Mouse (Mus musculus): ENCODE results near the gene Celf2.

Gene Celf2

DNA sequence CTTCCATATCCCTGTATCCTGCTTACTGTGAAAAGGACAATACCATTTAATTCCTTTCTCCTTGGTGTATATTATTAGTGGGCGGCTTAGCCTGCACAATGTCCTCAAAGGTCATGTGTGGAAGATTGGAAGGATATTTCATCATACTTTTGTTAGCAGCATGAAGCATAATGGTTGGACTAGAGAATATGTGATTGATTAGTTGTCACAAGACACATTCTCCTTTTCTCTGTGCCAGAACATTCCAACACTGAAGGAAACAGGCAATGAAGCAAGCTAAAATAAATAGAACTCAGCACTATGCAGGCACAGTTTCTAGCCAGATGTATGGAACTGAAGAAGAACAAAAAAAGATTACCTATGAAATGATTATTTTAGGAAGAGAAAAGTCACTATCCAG lies 482.6 kb downstream of the Celf2 start:
- no peak for DNase-seq (ENCODE audit: low read depth, low spot score)

DNA sequence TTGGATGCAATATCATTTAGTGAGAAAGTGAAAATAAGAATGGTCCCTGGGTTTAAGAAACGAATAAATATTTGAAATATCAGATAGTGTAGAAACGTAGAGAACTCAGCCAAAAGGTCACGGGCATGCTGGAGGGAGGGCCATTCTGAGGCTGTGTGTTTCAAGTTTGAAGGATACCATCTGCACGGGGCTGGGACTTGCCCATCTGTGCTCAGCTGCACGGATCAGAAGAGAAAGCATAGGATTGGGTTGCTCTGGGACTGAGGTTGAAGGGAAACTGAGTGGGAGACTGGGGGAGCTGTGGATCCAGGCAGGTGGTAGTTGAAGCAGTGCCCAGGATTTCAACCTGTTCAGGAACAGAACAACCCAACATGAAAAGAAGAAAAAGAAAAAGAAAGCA lies 483.8 kb downstream of the Celf2 start:
- DNase-seq (ENCODE audit: low read depth, low spot score): no peak

DNA sequence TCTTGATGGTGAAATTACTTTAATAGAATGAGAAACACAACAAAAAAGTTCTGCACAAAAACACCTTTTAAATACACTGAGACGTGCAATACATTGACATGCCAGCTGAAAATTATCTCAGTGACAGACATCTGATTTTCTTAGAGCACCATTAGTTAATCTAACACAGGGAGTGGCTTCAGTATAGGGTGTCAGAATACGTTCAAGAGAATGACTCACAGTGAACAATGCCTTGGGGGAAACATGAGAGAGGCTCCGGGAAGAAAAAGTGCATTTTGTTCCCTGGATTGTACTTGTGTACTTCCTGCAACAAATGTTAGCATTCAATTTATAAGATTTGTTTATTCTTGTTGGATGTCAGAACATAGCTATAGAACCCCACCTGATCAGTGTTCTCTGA lies 487.2 kb downstream of the Celf2 start:
- no peak for DNase-seq (ENCODE audit: low read depth, low spot score)

DNA sequence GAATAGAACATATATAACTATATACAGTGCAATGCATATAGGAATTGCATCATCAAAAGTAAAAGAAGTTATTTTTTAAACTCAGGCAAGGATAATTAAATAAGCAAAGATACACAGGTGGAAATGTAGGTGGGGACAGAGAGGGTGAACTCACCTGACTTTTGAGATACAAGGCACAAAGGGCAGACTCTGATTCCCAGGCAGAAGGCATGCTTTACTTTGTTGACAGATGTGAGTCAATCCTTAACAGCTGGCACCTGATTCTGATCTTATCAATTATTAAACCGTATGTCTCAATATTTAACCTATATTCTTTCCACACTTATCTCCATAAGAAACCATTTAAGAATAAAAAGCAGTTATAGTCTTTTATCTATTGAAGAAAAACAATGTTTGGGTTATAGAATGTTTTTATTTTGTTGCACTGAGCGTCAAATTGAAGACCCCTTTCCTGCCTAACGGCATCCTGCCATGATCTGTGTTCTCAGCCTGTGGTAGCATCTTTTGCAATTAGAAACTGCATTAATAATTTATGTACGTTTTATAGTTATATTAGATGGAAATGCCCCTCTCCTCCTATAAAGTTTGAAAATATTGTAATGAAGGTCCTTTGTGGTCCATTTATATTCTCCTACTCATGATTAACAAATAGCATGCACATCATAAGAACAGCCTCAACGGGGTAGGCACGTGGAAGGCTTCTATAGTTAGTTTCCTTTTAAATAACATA lies 491.8 kb downstream of the Celf2 start:
- DNase-seq (ENCODE audit: low read depth, low spot score): no peak

DNA sequence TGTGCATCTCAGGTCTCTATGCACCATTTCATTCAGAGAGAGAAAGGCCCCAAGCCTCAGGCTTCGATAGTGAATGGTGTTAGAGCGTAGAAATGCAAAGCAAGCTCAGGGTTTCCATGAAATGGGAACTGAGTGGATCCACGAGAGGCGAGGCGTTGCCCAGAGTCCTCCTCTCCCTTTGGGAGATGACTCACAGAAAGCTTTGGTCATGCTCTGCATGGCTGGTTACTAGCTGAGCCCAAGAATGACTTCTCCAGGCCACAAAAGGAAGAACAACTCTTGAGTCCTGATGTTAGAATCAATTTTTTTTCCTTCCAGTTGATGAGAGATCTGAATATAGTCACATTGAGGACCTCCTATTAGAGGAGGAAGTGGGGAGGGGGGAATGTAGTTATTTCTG lies 496.2 kb downstream of the Celf2 start:
- DNase-seq (ENCODE audit: low read depth, low spot score): no peak

DNA sequence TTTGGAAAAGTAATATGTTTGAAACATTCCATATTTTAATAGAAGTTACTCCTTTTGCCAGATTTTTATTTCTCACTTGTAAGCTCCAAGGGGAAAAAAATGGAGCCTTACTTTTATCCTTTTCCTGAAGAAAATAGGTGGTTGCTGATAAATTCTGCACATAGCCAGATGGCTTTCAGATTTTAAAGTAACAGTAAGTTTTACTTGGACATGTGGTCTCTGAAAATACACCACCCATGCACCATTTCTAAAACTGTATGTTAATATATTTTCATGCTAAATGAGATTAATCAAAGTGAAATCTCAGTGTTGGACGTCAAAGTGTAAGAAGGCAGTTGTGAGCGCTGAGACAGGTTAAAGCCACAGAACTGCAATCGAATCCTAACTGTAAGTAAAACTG lies 502.5 kb downstream of the Celf2 start:
- DNase-seq (ENCODE audit: low read depth, low spot score): peak; percentile 12

DNA sequence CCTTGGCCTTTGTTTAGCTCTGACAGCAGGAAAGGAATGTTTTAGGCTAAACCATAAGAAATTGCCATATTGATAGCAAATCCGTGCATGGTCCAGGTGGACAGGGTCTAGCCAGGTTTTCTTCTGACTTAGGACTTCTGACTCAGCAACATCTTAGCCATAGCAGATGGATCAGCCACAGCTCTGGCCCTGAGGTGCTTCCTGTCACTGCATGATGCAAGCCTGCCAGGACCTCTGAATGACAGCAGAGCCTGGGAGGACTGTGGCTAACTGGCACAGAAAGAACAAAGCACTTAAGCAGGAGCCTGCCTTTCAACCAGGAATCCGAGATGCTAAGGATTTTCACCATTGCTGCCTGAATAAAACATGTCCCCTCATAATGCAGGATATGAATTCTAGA lies 507.4 kb downstream of the Celf2 start:
- no peak for DNase-seq (ENCODE audit: low read depth, low spot score)

DNA sequence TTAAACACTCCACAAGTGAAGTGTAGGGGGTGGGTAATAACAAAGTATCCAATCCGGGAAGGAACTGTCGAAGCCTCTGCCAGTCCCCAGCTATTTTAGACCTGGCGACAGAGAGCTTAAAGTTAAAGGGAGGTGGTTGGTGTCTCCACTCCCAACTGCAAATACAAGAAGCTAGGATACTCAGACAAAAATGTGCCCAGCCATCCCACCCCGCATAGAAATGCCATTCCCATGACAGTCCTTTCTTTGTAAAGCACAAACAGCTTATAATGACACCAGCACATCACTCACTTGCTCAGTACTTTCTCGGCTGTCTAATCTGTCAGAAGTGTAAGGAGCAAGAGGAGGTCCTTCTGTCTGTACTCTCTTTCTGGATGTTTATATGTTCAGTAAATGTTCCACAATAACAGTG lies 518.3 kb downstream of the Celf2 start:
- no peak for DNase-seq (ENCODE audit: low read depth, low spot score)

DNA sequence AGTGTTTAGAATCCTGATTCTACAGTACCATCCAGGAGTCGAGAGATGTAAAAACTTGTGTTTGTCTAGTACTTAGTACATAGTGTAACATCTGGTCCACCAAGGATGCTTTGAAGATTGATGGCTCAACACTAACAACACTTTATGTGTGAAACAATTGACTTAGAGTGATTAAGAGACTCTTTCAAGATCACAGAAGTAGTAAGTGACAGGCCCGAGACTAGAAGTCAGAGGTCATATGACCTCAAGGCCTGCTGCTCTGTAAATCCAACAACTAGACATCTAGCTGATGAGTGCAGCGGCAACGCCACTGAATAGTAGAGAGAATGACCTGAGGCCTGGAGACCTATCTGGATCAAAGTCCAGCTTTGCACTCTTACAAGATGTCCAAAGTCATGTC lies 523.7 kb downstream of the Celf2 start:
- DNase-seq (ENCODE audit: low read depth, low spot score): no peak

DNA sequence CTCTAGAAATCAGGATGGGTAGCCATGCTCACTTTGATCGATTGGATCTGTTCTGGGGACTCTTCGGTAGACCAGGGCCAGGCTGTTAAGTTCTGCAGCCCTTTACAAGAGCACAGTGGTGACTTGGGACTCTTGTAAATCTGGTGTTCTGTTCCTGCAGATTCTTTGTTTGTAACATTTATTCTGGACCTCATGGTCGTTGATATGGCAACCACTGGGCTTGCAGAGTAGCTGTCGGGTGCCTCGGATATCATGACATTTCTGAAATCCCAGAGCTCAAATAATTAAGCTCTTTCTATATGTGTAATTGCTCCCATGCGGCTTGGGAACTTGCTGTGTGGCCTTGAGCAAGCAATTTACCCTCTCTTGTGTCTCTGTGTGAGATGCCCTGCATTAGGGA lies 525.5 kb downstream of the Celf2 start:
- DNase-seq (ENCODE audit: low read depth, low spot score): no peak

DNA sequence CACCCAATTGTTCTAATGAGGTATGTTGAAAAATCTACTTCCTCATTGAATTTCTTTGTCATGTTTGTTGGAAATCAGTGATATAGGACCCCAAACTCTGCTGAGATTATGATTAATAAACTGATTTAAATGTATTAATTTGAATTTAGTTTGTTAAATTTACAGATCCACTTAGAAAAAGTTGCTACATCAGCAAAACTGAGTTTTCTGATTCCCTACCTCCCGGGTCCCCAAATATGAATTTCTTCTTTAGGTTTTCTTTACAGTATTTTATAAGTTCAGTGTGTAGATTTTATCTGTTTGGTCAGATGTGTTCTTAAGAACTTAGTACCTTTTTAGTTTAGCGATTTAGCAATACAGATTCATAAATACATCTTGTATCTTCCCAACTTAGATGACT lies 533.1 kb downstream of the Celf2 start:
- DNase-seq (ENCODE audit: low read depth, low spot score): no peak

DNA sequence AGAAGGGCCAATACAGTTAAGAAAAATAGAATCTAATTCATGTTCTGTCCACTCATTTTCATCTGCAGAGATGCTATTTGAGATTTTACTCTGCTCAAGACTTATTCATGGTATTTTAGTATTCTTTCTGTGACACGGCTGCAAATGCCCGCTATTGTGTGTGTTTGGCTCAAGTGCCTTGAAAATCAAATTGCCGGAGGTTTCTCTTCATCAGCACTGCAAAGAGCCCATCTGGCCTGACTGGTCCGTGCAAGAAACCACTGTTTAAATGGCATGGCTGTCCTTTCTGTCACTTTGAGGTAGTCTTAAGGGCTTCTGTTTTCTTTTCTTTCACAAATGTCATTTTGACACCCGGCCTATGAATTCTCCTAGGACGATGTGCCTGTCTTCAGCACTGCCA lies 540.1 kb downstream of the Celf2 start:
- DNase-seq (ENCODE audit: low read depth, low spot score): no peak

DNA sequence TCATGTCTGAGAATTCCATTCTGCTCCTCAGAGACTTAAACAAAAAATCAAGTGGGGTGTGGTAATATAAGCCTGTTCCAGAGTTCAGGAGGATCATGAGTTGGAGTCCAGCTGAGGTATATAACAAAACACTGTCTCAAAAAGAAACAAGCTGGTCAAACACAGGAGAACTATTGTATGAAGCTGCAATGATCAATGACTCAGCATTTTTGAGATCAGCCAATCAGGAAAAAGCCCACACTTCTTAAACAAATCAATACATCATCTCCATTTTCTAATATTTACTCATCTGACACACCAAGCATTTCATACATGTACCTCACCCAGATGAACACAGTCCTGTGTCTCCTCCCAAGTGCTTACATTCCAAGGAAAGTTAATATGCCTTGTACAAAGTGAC lies 544.1 kb downstream of the Celf2 start:
- no peak for DNase-seq (ENCODE audit: low read depth, low spot score)

DNA sequence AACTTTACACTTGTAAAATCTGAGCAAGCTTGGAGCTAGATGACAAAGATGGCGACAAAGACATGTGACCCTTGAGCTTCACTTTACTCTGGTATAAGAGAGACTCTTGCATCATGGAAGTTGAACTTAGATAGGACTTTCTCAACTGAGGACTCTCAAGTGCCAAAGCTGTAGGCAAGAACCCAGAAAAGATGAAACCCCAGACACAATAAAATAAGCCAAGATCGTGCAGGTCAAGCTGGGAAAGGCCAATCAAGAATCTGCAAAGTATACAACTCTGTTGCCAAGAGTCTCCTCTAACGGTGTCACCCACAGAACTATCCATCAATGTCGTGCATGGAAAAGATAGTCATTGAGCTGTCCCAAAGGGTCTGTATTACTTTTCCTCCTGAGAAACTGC lies 558.7 kb downstream of the Celf2 start:
- DNase-seq (ENCODE audit: low read depth, low spot score): no peak

DNA sequence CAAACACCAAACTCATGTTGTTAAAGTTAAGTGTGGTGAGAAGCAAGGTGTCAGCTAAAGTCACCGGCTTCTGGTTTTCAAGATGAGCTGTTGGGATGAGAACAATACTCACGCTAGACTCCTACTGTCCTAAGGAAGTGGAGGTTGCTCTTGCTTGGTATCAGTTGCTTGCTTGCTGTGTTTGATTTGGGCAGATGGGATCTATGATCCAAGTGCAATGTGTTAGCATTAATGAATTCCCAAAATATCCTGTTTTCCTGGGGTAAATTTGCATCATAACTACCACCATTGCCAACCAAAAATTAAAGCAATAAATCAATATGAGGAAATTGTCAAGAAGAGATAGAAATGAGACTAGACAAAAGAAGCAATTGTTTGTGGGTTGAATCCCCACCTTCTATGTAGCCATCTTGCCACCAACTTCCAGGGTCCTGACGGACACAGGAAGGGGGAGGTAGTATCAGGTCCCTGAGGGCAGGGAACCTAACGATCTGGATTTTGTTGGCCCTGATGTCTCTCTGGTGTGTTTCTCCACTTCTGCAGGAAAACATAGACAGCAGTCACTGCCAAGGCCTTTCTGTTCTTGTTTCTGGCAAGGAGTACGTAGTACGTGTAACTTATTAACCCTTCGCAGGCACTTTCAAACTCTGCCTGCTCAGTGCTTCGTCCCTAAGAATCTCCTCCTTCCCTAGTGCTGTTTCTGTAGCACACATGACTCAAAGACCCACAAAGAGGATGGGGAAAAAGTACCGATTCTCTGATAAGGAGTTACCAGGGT lies 563.5 kb downstream of the Celf2 start:
- no peak for DNase-seq (ENCODE audit: low read depth, low spot score)

DNA sequence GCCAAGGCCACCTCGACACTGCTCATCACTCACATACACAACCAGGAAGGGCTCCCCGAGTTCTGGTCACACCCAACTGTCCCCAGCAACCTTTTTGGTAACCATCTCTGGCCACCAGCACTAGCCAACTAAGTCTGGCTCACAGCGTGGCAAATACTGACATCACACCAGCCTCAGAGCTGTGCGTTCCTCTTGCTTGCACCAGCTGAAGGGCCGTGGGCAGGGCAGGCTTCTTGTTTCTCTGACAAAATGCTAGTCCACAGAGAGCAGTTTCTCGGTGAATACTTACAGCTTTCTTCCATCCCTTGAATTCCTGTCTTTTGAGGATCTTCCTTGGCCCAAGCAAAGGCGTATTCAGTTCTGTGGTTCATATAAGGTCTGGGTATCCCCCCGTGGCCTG lies 565.7 kb downstream of the Celf2 start:
- DNase-seq (ENCODE audit: low read depth, low spot score): no peak

DNA sequence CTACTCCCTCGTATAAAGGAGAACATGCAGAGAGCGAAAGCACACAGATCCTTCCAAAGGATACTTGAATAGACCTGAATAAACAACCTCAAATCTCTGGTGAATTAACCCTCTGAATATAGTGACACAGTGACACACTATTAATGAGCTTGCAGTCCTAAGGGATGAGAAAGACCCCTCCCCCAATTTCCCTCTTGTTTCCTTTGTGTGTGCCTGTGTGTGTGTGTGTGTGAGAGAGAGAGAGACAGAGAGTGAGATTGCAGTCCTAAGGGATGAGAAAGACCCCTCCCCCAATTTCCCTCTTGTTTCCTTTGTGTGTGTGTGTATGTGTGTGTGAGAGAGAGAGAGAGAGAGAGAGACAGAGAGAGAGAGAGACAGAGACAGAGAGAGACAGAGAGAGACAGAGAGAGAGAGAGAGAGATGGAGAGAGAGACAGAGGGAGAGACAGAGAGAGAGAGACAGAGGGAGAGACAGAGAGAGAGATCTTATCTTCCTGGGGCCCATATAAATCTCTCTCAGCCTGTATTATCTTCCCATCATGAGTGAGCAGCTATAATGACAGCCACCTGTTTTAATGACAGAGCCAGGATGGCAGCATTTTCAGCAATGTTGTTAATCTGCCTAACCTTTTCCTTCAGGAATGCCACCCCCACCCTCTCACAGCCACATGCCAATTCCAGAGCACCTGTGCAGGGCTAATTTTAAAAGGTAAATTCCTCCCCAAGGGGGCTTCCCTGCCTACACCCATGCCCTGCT lies 566.5 kb downstream of the Celf2 start:
- DNase-seq (ENCODE audit: low read depth, low spot score): no peak

DNA sequence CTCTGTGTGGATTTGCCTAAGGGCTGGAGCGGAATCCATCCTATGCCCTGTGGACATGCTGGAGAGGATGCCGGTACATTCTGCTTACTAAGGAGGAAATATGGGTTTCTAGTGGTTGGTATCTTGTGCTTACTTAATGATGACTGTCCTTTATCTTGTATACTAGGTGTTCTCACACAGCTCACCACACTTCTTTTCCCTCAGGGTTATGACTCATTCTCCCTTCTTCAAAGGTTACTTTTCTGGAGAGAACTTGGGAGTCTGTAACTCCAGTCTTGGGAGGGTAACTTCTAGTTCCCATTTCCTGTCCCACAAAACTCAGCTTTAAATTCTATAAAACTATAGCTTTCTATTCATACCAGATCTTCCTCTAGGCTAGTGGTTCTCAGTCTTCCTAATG lies 570.2 kb downstream of the Celf2 start:
- no peak for DNase-seq (ENCODE audit: low read depth, low spot score)

DNA sequence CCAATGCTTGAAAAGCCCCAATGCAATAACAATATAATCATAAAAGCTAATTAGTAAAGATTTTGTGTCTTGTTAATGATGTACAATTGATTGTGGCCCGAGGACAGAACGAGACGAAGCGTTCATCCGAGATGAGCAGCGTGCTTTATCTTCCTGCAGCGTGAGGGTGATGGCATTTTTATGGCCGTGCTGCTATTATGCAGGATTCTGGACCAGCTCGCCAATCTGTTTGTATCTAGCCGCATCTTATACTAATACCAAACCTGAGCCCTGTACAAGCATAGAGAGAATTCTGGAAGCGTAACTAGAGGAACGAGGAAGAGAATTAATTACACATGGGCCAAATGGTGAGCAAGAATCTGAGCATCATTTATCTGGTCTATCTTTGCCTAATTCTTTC lies 576.2 kb downstream of the Celf2 start:
- no peak for DNase-seq (ENCODE audit: low read depth, low spot score)

DNA sequence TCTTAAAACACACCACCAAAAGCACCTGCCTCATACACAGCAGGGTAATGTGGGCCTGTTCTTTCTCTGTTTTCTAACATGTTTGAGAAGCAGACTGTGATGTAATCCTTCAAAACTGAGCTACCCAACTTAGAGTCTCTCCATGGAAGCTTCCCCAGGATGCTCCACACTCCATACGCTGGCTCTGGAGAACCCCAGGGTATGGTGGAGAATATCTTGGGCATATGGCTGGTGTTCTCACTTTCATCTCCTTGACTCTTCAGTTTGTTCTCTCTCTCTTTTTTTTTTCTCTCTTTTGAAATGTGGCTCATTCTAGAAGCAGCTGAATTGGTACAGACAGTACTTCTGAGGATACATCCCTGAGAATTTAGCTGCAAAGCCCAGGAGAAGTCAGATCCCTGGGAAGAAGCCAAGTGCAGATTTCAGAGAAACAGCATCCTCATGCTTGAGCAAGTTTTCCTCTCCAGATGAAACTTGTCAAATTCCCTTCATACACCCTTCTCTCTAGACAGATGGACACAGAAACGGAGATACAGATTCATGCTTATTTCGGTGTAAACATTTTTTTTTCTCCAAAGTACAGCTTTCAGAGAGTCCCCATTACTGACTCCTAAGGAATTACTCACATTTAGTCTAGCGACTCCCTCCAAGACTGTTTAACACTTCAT lies 581.5 kb downstream of the Celf2 start:
- no peak for DNase-seq (ENCODE audit: low read depth, low spot score)

DNA sequence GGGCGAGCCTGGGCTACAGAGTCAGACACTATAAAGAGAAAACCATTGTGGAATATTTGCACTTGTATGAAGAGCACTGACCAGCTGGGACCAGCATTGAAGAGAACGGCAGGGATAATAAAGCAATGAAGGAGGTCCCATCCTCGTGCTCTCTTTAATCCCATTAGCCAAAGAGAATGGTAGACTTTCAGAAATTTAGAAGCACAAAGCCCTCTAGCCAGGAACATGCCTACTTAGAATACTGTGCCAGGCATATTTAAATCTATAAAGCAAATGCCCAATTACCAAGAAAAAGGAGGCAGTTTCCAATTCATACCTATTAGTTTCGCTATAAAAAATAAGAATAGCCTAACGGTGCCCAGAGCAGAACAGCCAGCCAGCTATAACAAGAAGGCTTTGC lies 583.9 kb downstream of the Celf2 start:
- DNase-seq (ENCODE audit: low read depth, low spot score): no peak
